Mouse (Mus musculus): ENCODE data around the gene Prkar1b. TPM values are rescaled to one million over a fixed set of nuclear protein-coding genes. Genes with fewer than 3 reads are reported as not detected.

The Prkar1b gene
- polyA plus RNA-seq, 2 experiments = 0.44 to 0.73 TPM

GRCm38 (mm10) chr5:139111991-139112390 is 37.8 kb downstream of the Prkar1b start:
- Histone ChIP-seq H3K9me3 (ENCODE audit: control insufficient read depth, low read length) (no peaks in the 10 kb centered on the region), H3K36me3 (replicated peaks; ENCODE audit: control insufficient read depth, insufficient read depth, low read depth) (no peaks in the 10 kb centered on the region), H3K27ac (no peak overlapping the region), H3K27me3 (ENCODE audit: control insufficient read depth, insufficient read depth, low read length) (no peaks in the 10 kb centered on the region), H3K4me2 (ENCODE audit: low read depth) (no peak overlapping the region), H3K9ac (replicated peaks) (no peak overlapping the region), H3K4me3 (ENCODE audit: insufficient read depth in 1 of 2, low read depth in 2 of 2, low read length in 2 of 2) (no peak overlapping the region), H3K4me1 (replicated peaks; ENCODE audit: control insufficient read depth in 2 of 2, insufficient read depth in 2 of 2, low read length in 1 of 2) (no peaks in the 10 kb centered on the region; a peak in 1 of 4 replicates)
- DNase-seq (ENCODE audit: low read depth in 3 of 3, low spot score in 3 of 3) = no peak
- no peak for ATAC-seq (ENCODE audit: insufficient read depth)
- 54% methylated on average over 9 of the region's 9 CpGs for WGBS (ENCODE audit: insufficient replicate concordance)
- no peak for TF ChIP-seq EP300 (IDR thresholded peaks at IDR 0.05; ENCODE audit: low read depth)
- TF ChIP-seq CTCF (IDR thresholded peaks at IDR 0.05; ENCODE audit: low read depth) = no peak

GRCm38 (mm10) chr5:139110140-139110855 is 39.5 kb downstream of the Prkar1b start:
- no peaks in the 10 kb centered on the region; a peak in 1 of 4 replicates for H3K4me1 ChIP-seq (replicated peaks; ENCODE audit: control insufficient read depth in 2 of 2, insufficient read depth in 2 of 2, low read length in 1 of 2)
- WGBS (ENCODE audit: insufficient replicate concordance) = 72% methylated on average over 2 of the region's 2 CpGs
- no peaks in the 10 kb centered on the region for H3K27me3 ChIP-seq (ENCODE audit: control insufficient read depth, insufficient read depth, low read length)
- H3K4me3 ChIP-seq (ENCODE audit: insufficient read depth in 1 of 2, low read depth in 2 of 2, low read length in 2 of 2) = no peak overlapping the region
- H3K27ac ChIP-seq = no peak overlapping the region
- no peaks in the 10 kb centered on the region for H3K36me3 ChIP-seq (replicated peaks; ENCODE audit: control insufficient read depth, insufficient read depth, low read depth)
- DNase-seq (ENCODE audit: low read depth in 3 of 3, low spot score in 3 of 3) = no peak
- no peak overlapping the region for H3K4me2 ChIP-seq (ENCODE audit: low read depth)
- TF ChIP-seq CTCF (IDR thresholded peaks at IDR 0.05; ENCODE audit: low read depth) (no peak; the same call in 1 of the 2 replicates), EP300 (IDR thresholded peaks at IDR 0.05; ENCODE audit: low read depth) (no peak)
- H3K9me3 ChIP-seq (ENCODE audit: control insufficient read depth, low read length) = no peaks in the 10 kb centered on the region
- ATAC-seq (ENCODE audit: insufficient read depth) = no peak
- H3K9ac ChIP-seq (replicated peaks) = no peak overlapping the region

- ATAC-seq (ENCODE audit: insufficient read depth) (no peak), DNase-seq (ENCODE audit: low read depth in 3 of 3, low spot score in 3 of 3) (no peak)
- no peaks in the 10 kb centered on the region for H3K27me3 ChIP-seq (ENCODE audit: control insufficient read depth, insufficient read depth, low read length)
- no peak overlapping the region for H3K27ac ChIP-seq
- H3K4me2 ChIP-seq (ENCODE audit: low read depth) = no peak overlapping the region
- no peaks in the 10 kb centered on the region; a peak in 1 of 4 replicates for H3K4me1 ChIP-seq (replicated peaks; ENCODE audit: control insufficient read depth in 2 of 2, insufficient read depth in 2 of 2, low read length in 1 of 2)
- no peak overlapping the region for H3K9ac ChIP-seq (replicated peaks)
- H3K36me3 ChIP-seq (replicated peaks; ENCODE audit: control insufficient read depth, insufficient read depth, low read depth) = no peaks in the 10 kb centered on the region
- H3K4me3 ChIP-seq (ENCODE audit: insufficient read depth in 1 of 2, low read depth in 2 of 2, low read length in 2 of 2) = no peak overlapping the region
- no peaks in the 10 kb centered on the region for H3K9me3 ChIP-seq (ENCODE audit: control insufficient read depth, low read length)
- TF ChIP-seq CTCF (IDR thresholded peaks at IDR 0.05; ENCODE audit: low read depth) (peak; percentile 59), EP300 (IDR thresholded peaks at IDR 0.05; ENCODE audit: low read depth) (no peak)
- WGBS (ENCODE audit: insufficient replicate concordance) = 50% methylated on average over 9 of the region's 9 CpGs
Observed at GRCm38 (mm10) chr5:139107815-139108214, 42.0 kb downstream of the Prkar1b start.

GRCm38 (mm10) chr5:139101783-139102182 is 48.0 kb downstream of the Prkar1b start:
- H3K36me3 ChIP-seq (replicated peaks; ENCODE audit: control insufficient read depth, insufficient read depth, low read depth) = no peaks in the 10 kb centered on the region
- H3K4me1 ChIP-seq (replicated peaks; ENCODE audit: control insufficient read depth in 2 of 2, insufficient read depth in 2 of 2, low read length in 1 of 2) = 0 out of 4 replicates have a peak, but pooled peaks cover 0 to 2% of the 10 kb centered on the region in 2 experiments
- no peak for DNase-seq (ENCODE audit: low read depth in 3 of 3, low spot score in 3 of 3)
- H3K4me2 ChIP-seq (ENCODE audit: low read depth) = no peak overlapping the region
- 65% methylated on average over 6 of the region's 6 CpGs for WGBS (ENCODE audit: insufficient replicate concordance)
- no peak for ATAC-seq (ENCODE audit: insufficient read depth)
- no peaks in the 10 kb centered on the region for H3K27me3 ChIP-seq (ENCODE audit: control insufficient read depth, insufficient read depth, low read length)
- no peaks in the 10 kb centered on the region for H3K9me3 ChIP-seq (ENCODE audit: control insufficient read depth, low read length)
- no peak overlapping the region for H3K9ac ChIP-seq (replicated peaks)
- no peak overlapping the region for H3K4me3 ChIP-seq (ENCODE audit: insufficient read depth in 1 of 2, low read depth in 2 of 2, low read length in 2 of 2)
- H3K27ac ChIP-seq = no peak overlapping the region
- TF ChIP-seq CTCF (IDR thresholded peaks at IDR 0.05; ENCODE audit: low read depth) = no peak
- no peak for TF ChIP-seq EP300 (IDR thresholded peaks at IDR 0.05; ENCODE audit: low read depth)

GRCm38 (mm10) chr5:139098991-139099972 is 50.5 kb downstream of the Prkar1b start:
- no peak overlapping the region for H3K4me2 ChIP-seq (ENCODE audit: low read depth)
- H3K9ac ChIP-seq (replicated peaks) = no peak overlapping the region
- TF ChIP-seq CTCF (IDR thresholded peaks at IDR 0.05; ENCODE audit: low read depth) (no peak), EP300 (IDR thresholded peaks at IDR 0.05; ENCODE audit: low read depth) (no peak)
- no peaks in the 10 kb centered on the region for H3K27me3 ChIP-seq (ENCODE audit: control insufficient read depth, insufficient read depth, low read length)
- 0 out of 4 replicates have a peak, but pooled peaks cover 0 to 2% of the 10 kb centered on the region in 2 experiments for H3K4me1 ChIP-seq (replicated peaks; ENCODE audit: control insufficient read depth in 2 of 2, insufficient read depth in 2 of 2, low read length in 1 of 2)
- H3K4me3 ChIP-seq (ENCODE audit: insufficient read depth in 1 of 2, low read depth in 2 of 2, low read length in 2 of 2) = no peak overlapping the region
- 25% methylated on average over 12 of the region's 12 CpGs for WGBS (ENCODE audit: insufficient replicate concordance)
- H3K36me3 ChIP-seq (replicated peaks; ENCODE audit: control insufficient read depth, insufficient read depth, low read depth) = no peaks in the 10 kb centered on the region
- H3K27ac ChIP-seq = no peak overlapping the region
- no peak for ATAC-seq (ENCODE audit: insufficient read depth)
- no peaks in the 10 kb centered on the region for H3K9me3 ChIP-seq (ENCODE audit: control insufficient read depth, low read length)
- no peak for DNase-seq (ENCODE audit: low read depth in 3 of 3, low spot score in 3 of 3)
